Mouse (Mus musculus) thymus, postnatal 0 days (tissue): ENCODE measurements at regions not wholly inside any gene's neighbourhood (a gene's known extent, or its start where the extent isn't known, plus 50 kb on each side); places are given as distances from the start of the nearest gene placed in this dataset.
"Not testable (repeated sequence)": the region's sequence is repeated elsewhere in the genome, so short reads cannot be mapped to it uniquely, and the experiment has no call there.

Source experiments
- DNase-seq: peaks from one replicate; pipeline ENCODE4 v3.0.0-alpha.2; 2015; ENCODE audit warnings: low spot score

- no peak for DNase-seq
Measured at GRCm38 (mm10) chr11:111953421-111953820, 828.6 kb upstream of the Sox9 start.

- no peak for DNase-seq
Measured at GRCm38 (mm10) chr11:111957721-111958287, 824.2 kb upstream of the Sox9 start.

DNA sequence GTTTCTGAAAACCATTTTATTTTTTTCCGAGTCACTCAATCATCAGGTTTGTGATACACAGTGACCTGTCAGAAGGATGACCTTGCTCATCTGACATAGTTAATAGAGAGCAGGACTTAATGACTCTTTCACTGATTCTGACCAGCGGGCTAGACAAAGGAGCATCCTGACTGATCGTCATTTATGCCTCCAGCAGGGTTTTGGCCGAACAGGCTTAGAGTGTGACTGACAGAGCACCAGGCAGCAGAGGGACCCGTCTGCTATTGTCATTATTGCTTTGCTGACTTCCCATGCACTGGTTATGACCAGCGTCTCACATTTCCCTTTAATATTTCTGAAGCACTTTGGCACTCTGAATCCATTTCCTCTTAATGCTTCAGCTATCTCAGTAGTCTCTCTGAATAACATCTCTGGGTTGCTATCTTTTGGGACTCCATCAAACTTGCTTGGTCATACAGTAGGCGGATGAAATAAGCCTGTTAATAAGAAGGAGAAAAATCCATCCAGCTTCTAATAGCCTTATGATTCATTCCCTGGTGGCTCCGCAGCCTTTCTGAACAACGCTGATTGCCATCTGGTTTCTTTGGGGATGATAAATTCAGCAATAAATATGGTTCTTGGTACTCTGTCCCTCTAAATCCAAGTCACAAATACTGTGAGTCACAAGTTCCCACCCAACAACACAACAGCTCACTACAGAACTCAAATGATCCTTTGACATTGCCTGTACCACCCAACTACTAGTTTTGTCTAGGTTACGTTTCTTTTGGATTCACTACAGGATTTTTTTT lies 820.8 kb upstream of the Sox9 start:
- DNase-seq: no peak

- no peak for DNase-seq
Measured at GRCm38 (mm10) chr11:111961846-111962245, 820.2 kb upstream of the Sox9 start.

- DNase-seq: no peak
Measured at GRCm38 (mm10) chr11:111964066-111964465, 818.0 kb upstream of the Sox9 start.

DNA sequence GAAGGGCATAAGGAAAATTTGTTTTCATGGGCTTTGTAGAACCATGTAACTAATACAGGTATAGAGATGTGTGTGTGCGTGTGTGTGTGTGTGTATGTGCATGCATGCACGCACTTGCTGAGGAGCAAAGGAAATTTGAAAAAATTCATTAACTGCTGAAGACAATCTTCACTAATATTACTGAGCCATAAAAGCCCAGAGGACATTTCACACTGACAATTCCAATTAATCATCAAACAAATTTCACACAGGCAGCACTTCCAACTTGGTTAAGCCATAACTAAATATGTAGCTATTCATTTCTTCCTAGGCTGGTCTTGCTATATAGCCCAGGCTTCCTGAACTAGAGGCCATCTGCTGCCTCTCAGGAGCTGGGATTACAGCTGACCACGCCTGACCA lies 815.6 kb upstream of the Sox9 start:
- DNase-seq: no peak

DNA sequence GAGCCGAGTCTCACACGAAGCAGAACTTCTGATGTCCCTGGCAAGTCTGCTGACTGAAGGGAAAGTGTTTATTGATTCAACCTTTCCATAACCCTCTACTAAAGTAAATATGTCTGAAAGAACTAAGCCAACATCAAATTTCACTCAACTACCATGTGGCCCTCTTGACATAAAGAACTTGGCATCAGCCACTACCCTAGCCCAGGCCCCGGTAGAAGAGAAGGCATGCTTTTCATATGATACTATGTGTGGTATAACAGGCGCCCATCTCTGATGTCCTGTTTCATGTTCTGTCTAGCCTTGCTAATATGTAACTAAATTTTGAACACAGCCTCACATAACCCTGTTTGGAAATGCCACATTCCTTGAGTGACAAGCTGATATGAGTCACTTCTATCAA lies 811.0 kb upstream of the Sox9 start:
- DNase-seq: no peak

DNA sequence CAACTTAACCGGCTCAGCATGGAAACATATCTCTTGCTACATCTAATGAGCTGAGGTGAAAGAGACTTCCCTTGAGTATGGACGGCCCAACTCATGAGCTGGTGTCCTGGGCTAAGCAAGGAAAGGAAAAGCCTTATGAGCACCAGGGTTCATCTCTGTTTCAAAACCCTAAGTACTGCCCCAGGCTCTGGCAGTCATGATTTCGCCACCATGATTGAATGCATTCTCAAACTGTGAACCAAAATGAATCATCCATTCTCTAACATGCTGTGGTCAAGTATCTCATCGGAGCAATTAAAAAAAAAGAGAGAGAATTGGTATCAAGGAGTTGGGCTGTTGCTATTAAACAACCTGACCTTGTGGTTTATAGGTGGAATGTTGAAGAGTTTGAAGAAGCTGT lies 803.4 kb upstream of the Sox9 start:
- no peak for DNase-seq

- DNase-seq: no peak
Measured at GRCm38 (mm10) chr11:111996395-111996794, 785.6 kb upstream of the Sox9 start.

DNA sequence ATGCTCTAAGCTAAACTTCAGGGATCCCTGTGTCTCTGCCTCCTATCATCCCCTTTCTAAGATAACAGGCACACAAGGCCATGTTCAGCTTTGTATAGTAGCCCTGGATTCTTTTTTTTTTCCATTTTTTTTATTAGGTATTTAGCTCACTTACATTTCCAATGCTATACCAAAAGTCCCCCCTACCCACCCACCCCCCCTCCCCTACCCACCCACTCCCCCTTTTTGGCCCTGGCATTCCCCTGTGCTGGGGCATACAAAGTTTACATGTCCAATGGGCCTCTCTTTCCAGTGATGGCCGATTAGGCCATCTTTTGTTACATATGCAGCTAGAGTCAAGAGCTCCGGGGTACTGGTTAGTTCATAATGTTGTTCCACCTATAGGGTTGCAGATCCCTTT lies 771.2 kb upstream of the Sox9 start:
- DNase-seq: not testable (repeated sequence)

GRCm38 (mm10) chr11:112017906-112018305 lies 764.1 kb upstream of the Sox9 start:
- DNase-seq: no peak

DNA sequence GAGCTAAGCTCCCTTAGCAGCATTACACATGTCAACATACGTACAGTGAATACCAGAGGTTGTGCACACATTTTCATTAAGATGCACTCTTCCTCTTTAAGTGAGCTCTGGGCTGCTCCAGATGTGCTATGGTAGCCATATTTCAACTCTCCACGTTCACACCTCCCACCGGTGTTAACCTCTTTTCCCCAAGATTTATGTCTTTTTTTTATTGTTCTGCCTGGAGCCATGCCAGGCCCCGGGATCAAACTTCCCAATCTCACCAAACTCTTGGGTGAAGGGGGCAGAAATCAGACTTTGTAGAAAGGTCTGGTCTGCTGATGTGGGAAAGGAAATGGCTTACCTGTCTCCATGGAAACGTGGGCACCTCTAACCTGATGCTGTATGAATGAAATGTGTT lies 754.0 kb upstream of the Sox9 start:
- no peak for DNase-seq

GRCm38 (mm10) chr11:112038741-112039140 lies 743.3 kb upstream of the Sox9 start:
- no peak for DNase-seq

GRCm38 (mm10) chr11:112044455-112044854 lies 737.6 kb upstream of the Sox9 start:
- DNase-seq: no peak

DNA sequence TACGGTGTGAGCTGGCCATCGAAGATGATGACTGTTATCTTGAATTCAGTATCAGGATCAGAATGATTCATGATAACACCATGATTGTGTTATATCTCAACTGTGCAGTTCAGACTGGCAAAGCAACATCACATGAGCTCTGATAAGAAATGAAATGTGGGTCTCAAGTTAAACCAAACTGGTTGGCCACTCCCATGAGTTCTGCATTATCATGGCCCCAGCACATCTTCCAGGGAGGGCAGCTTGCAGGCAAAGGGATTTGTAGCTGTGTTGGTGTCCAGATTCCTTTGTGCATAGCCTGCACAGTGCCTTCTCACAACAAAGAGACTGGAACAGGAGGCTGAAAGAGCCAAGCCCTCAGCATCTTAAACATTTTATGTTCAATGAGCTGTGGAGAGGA lies 736.7 kb upstream of the Sox9 start:
- DNase-seq: no peak

DNA sequence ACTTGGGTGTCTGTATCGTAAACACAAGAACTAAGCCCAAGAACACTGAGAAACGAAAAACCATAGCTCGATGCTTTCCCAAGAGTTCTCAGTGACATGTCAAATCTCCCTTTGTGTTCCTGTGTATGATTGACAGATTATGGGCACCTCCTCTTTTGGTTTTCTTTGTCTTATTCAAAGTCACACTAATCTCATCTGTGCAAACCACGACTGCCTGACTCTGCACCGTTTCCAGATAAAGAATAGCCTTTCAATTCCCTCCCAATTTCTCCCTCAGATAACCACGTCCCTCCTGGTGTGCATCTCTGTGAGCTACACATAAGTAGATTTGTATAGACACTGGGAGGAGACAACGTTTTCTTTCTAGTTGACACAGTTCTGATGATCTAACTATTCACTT lies 731.7 kb upstream of the Sox9 start:
- no peak for DNase-seq

DNA sequence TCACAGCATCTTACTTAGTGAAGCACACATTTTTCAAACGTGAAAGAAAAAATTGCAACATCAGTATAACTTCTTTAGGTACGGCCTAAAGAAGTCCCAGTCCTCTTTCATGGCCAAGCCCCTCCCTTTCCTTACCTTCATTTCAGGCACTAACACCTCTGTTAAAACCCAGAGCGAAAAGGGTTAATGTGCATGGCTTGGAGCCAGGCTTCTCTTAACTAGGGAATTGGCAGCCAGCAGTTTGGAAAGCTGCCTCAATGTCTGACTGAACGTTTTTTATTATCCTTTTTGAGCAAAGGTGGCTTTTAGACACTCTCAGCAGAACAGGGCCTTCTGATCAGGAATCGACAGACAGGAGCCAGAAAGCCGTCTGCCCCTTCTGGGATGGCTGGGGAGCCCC lies 726.4 kb upstream of the Sox9 start:
- no peak for DNase-seq

DNA sequence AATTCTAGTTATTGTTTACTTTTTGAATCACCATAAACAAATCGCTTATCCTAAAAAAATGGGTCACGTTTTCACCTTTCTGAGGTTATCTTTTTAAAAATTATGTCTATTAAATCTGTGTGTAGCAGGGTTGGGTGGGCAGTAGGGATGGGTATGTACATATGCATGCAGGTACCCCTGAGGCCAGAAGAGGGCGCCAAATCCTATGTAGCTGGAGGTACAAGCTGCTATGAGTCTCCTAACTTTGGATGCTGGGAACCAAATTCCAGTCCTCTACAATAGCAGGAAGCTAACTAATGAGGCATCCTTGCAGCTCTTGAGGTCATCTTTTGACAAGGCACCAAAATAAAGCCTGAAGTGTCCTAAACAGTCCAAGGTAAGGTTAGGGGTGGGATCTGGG lies 714.8 kb upstream of the Sox9 start:
- peak; percentile 7 for DNase-seq

GRCm38 (mm10) chr11:112068821-112069220 lies 713.2 kb upstream of the Sox9 start:
- no peak for DNase-seq

- DNase-seq: no peak
Measured at GRCm38 (mm10) chr11:112071571-112071970, 710.5 kb upstream of the Sox9 start.

DNA sequence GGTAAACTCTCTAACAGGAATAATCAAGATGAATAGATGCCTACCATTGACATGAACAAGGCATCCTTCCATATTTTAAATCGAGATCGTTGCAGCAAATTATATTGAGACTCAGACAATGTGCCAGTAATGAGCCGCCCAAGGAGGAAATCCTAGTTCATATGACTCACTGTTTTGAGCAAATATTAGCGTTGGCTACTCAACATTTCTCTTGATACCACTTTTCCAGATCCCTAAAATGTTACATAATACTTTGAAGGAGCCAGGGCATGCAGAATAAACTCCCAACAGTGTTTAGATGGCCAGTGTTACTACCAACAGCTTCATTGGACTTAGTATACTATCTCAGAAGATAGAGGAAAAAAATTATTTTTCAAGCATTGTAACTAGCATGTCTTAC lies 700.6 kb upstream of the Sox9 start:
- no peak for DNase-seq

- no peak for DNase-seq
Measured at GRCm38 (mm10) chr11:112083019-112083418, 699.0 kb upstream of the Sox9 start.

- DNase-seq: no peak
Measured at GRCm38 (mm10) chr11:112092168-112092567, 689.9 kb upstream of the Sox9 start.
